Mouse (Mus musculus) right cerebral cortex, postnatal 25 days (tissue): ENCODE results near the gene Polr3gl.

Experiments used
- DNase-seq: peaks from one replicate; pipeline ENCODE4 v3.0.0; 2022

The Polr3gl gene

DNA sequence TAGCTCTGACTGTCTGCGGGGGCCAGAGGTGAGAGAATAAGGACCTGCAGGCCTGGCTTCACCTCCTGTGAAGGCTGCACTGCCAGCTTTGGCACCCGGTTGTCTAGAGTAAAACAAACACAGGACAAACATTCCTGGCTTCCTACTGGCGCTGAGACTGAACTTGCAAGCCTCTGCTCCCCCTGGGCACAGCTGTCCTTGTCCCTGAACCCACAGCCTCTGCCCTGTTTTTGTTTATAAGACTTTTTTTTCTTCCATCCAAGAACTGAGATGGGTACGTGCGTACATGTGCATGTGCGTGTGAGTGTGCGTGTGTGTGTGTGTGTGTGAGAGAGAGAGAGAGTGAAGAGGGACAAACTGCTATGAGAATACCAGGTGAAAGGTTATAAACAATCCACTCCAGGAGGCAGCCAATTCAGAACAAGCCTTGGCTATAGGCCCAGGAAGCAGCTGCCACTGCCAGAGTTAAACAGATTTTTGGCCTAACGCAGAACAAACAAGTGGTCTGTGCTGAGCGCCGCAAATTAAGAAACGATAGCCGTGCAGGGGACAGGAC is 38.9 kb downstream of the Polr3gl start:
- no peak for DNase-seq

DNA sequence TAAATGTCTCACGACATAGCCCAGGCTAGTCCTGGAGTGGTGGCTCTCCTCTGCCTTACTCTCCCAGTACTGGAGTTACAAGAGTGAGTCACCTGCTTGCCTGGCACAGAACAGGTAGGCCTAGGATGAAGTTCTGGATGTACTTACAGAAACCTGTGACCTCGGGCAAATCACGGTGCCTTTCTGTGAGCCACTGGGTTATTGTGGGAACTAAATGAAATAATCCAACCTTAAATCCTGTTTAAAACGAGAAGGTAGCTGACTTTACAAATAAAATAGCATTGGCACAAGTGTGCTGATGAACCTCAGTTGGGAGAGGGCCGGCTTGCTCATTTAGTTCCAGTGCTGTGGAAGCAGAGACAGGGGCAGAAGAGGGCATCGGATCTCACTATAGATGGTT is 39.7 kb downstream of the Polr3gl start:
- DNase-seq = no peak

GRCm38 (mm10) chr3:96553601-96554000 is 40.4 kb downstream of the Polr3gl start:
- no peak for DNase-seq

DNA sequence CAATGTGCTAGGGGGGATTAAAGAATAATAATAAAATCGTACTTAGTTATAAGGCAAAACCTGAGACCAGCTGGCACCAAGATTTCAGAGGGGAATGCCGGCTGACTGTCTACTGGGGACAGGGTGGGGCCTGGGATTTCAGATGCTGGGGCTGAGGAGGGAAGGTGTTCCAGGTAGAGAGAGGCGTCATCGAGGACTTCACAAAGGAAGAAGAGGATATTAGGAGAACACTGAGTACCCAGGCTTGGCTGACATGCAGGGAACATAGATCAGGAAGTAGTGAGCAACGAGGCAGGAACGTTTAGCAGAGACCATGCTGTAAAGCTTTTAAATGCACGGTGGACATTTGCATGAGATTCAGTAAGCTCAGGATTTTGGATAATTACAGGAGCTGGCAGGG is 42.1 kb downstream of the Polr3gl start:
- DNase-seq = no peak

GRCm38 (mm10) chr3:96551203-96551602 is 42.8 kb downstream of the Polr3gl start:
- no peak for DNase-seq

- no peak for DNase-seq
Observed at GRCm38 (mm10) chr3:96549346-96549745, 44.6 kb downstream of the Polr3gl start.

DNA sequence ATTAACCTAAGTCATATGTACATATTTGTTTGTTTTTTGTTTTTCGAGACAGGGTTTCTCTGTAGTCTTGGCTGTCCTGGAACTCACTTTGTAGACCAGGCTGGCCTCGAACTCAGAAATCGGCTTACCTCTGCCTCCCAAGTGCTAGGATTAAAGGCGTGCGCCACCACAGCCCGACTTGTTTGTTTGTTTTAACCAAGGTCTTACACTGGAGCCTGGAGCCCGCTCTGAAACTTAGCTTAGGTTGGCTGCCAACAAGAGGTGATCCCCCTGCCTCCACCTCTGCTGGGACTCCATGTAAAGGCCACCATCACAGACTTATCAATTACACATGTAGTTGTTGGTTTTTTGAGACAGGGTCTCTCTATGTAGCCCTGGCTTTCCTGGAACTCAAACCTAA is 45.2 kb downstream of the Polr3gl start:
- no peak for DNase-seq

- DNase-seq = peak; percentile 73
Observed at GRCm38 (mm10) chr3:96547389-96547960, 46.5 kb downstream of the Polr3gl start.

DNA sequence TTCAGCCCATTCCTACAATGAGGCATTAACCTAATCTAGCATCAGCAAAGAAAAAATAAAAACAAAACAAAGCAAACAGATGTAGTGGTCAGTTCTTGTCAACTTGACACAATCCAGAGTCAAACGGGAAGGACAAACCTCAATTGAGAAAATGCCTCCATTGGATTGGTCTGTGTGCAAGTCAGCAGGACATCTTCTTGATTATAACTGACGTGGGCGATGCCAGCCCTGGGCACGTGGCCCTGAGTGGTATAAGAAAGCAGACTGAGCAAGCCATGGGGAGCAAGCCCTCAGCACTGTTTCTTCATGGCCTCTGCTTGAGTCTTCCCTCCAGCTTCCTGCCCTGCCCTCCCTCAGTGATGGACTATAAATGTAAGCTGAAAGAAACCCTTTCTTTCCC is 47.1 kb downstream of the Polr3gl start:
- no peak for DNase-seq

- no peak for DNase-seq
Observed at GRCm38 (mm10) chr3:96545565-96545964, 48.4 kb downstream of the Polr3gl start.

GRCm38 (mm10) chr3:96543345-96543744 is 50.6 kb downstream of the Polr3gl start:
- DNase-seq = peak; percentile 45

DNA sequence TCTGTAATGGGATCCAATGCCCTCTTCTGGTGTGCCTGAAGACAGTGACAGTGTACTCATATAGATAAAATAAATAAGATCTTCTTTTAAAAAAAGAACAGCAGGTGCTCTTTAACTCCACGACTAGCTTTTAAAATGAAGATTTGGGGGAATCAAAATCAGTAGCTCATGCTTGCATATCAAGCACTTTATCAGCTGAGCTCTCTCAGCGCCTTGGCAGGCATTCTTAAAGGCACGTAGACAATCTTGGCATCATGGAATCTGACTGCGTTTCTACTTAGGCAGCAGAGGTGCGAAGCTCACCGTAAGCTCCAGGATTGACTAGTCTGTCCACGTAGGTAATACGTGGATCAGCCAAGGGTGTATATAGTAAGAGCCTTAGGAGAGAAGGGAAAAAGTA is 51.4 kb downstream of the Polr3gl start:
- DNase-seq = no peak

- no peak for DNase-seq
Observed at GRCm38 (mm10) chr3:96541328-96542078, 52.5 kb downstream of the Polr3gl start.

- no peak for DNase-seq
Observed at GRCm38 (mm10) chr3:96540740-96541139, 53.2 kb downstream of the Polr3gl start.

DNA sequence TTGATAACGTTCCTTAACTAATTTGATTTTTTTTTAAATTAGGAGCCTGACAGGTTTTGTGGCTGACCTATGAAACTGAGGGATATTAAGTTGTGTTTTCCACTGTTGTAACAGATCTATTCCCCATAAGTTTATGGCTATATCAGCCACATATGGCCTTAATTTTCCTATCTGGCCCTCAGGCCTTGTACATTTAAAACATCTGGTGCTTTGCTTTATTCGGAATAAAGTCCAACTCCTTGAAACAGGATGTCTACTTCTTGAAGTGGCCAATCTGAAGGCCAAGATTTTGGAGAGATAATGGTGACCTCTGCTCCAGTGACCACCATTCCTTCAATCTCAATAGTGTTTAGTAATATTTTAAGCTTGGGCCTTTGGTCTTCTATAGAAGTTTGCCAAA is 54.7 kb downstream of the Polr3gl start:
- DNase-seq = no peak

DNA sequence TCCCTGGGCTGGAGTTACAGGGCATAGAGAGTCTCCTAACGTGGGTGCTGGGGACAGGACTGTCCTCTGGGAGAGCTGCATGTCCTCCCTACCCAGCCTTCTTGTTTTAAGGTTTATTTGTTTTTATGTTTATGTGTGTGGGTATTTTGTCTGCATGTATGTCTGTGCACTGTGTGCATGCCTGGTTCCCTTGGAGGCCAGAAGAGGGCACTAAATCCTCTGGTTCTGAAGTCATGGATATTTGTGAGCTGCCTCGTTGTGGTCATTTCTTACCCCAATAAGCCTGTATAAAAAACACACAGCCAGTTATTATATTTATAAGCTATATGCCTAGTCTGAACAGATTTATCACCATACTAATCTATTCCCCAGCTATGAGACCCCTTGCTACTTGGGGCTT is 59.7 kb downstream of the Polr3gl start:
- DNase-seq = no peak

GRCm38 (mm10) chr3:96532050-96532449 is 61.9 kb downstream of the Polr3gl start:
- no peak for DNase-seq

DNA sequence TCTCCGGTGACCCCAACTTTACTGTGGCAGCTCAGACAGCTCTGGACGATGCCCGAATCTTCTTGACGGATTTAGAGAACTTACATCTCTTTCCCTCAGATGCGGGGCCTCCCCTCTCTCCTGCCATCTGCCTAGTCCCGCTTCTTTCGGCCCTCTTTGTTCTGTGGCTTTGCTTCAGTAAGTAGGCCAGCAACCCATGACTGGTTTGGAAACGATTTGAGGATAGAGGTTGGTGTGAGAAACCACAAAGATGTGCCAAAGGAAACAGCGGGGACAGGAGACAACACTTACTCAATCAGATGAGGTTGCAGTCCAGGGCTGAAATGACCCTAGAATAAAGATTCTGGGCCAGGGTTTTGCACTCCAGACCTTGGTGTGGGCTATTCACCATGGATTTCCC is 65.5 kb downstream of the Polr3gl start:
- no peak for DNase-seq
